Mouse (Mus musculus): ENCODE measurements around the gene Mbl2. TPM values are rescaled to one million over a fixed set of nuclear protein-coding genes. Genes with fewer than 3 reads are reported as not detected.
"Not testable (repeated sequence)": the region's sequence is repeated elsewhere in the genome, so short reads cannot be mapped to it uniquely, and the experiment has no call there.

The Mbl2 gene
- polyA plus RNA-seq (2015; fragmentation: Nextera tagmentation; extraction: Ambion mirVana) = 4.2 and 6.7 TPM in 2 replicates

- H3K36me3 ChIP-seq (ENCODE audit: control insufficient read depth, insufficient read depth) = no peaks in the 10 kb centered on the region
- no peak within 1 kb of the TSS for H3K9ac ChIP-seq (ENCODE audit: low read depth, low read length)
- H3K4me2 ChIP-seq (ENCODE audit: low read depth, low read length) = no peak within 1 kb of the TSS
- 55% methylated on average over 3 of the region's 3 CpGs for WGBS (ENCODE audit: insufficient replicate concordance)
- no peak within 1 kb of the TSS for H3K27ac ChIP-seq (ENCODE audit: low read length)
- ATAC-seq (ENCODE audit: low read depth) = no peak
- no peaks in the 10 kb centered on the region; the same call in 1 of the 2 replicates for H3K4me1 ChIP-seq (ENCODE audit: control insufficient read depth, low read depth, low read length)
- H3K9me3 ChIP-seq (replicated peaks; ENCODE audit: control insufficient read depth, low read length) = no peaks in the 10 kb centered on the region
- no peaks in the 10 kb centered on the region for H3K27me3 ChIP-seq (ENCODE audit: control insufficient read depth, insufficient read depth, low read depth, low read length)
- no peak within 1 kb of the TSS for H3K4me3 ChIP-seq (ENCODE audit: low read depth, low read length)
Observed at GRCm38 (mm10) chr19:30232691-30233090, at the start of gene Mbl2. Mbl2 (plus strand) TSS chr19:30232942.

- no peaks in the 10 kb centered on the region for H3K36me3 ChIP-seq (ENCODE audit: control insufficient read depth, insufficient read depth)
- no peak overlapping the region for H3K4me3 ChIP-seq (ENCODE audit: low read depth, low read length)
- H3K9ac ChIP-seq (ENCODE audit: low read depth, low read length) = no peak overlapping the region
- no peaks in the 10 kb centered on the region for H3K4me1 ChIP-seq (ENCODE audit: control insufficient read depth, low read depth, low read length)
- no peak overlapping the region for H3K27ac ChIP-seq (ENCODE audit: low read length)
- no peak for ATAC-seq (ENCODE audit: low read depth)
- 62% methylated on average over 2 of the region's 2 CpGs for WGBS (ENCODE audit: insufficient replicate concordance)
- H3K27me3 ChIP-seq (ENCODE audit: control insufficient read depth, insufficient read depth, low read depth, low read length) = no peaks in the 10 kb centered on the region
- no peak overlapping the region for H3K4me2 ChIP-seq (ENCODE audit: low read depth, low read length)
- no peaks in the 10 kb centered on the region for H3K9me3 ChIP-seq (replicated peaks; ENCODE audit: control insufficient read depth, low read length)
Observed at GRCm38 (mm10) chr19:30185536-30185935, 47.2 kb upstream of the Mbl2 start.

- H3K27ac ChIP-seq (ENCODE audit: low read length) = no peak overlapping the region
- H3K27me3 ChIP-seq (ENCODE audit: control insufficient read depth, insufficient read depth, low read depth, low read length) = no peaks in the 10 kb centered on the region
- ATAC-seq (ENCODE audit: low read depth) = peak; percentile 48; the same call in 1 of the 2 replicates
- H3K9me3 ChIP-seq (replicated peaks; ENCODE audit: control insufficient read depth, low read length) = no peaks in the 10 kb centered on the region
- H3K9ac ChIP-seq (ENCODE audit: low read depth, low read length) = no peak overlapping the region
- no peak overlapping the region for H3K4me2 ChIP-seq (ENCODE audit: low read depth, low read length)
- no peaks in the 10 kb centered on the region for H3K36me3 ChIP-seq (ENCODE audit: control insufficient read depth, insufficient read depth)
- 41% methylated on average over 2 of the region's 2 CpGs for WGBS (ENCODE audit: insufficient replicate concordance)
- H3K4me3 ChIP-seq (ENCODE audit: low read depth, low read length) = no peak overlapping the region
- no peaks in the 10 kb centered on the region for H3K4me1 ChIP-seq (ENCODE audit: control insufficient read depth, low read depth, low read length)
Observed at GRCm38 (mm10) chr19:30187232-30187631, 45.5 kb upstream of the Mbl2 start.

GRCm38 (mm10) chr19:30194999-30195398 lies 37.7 kb upstream of the Mbl2 start:
- H3K4me2 ChIP-seq (ENCODE audit: low read depth, low read length) = no peak overlapping the region
- H3K9me3 ChIP-seq (replicated peaks; ENCODE audit: control insufficient read depth, low read length) = no peaks in the 10 kb centered on the region
- H3K27me3 ChIP-seq (ENCODE audit: control insufficient read depth, insufficient read depth, low read depth, low read length) = no peaks in the 10 kb centered on the region
- H3K4me3 ChIP-seq (ENCODE audit: low read depth, low read length) = no peak overlapping the region
- no peak overlapping the region for H3K9ac ChIP-seq (ENCODE audit: low read depth, low read length)
- WGBS (ENCODE audit: insufficient replicate concordance) = 43% methylated on average over 6 of the region's 6 CpGs
- H3K36me3 ChIP-seq (ENCODE audit: control insufficient read depth, insufficient read depth) = no peaks in the 10 kb centered on the region
- peak overlapping the region; percentile 57 for H3K27ac ChIP-seq (ENCODE audit: low read length)
- no peaks in the 10 kb centered on the region; the same call in 1 of the 2 replicates for H3K4me1 ChIP-seq (ENCODE audit: control insufficient read depth, low read depth, low read length)
- peak; percentile 92 for ATAC-seq (ENCODE audit: low read depth)

- H3K9ac ChIP-seq (ENCODE audit: low read depth, low read length) = no peak overlapping the region
- no peak overlapping the region for H3K4me2 ChIP-seq (ENCODE audit: low read depth, low read length)
- no peaks in the 10 kb centered on the region for H3K36me3 ChIP-seq (ENCODE audit: control insufficient read depth, insufficient read depth)
- no peak overlapping the region for H3K4me3 ChIP-seq (ENCODE audit: low read depth, low read length)
- H3K27ac ChIP-seq (ENCODE audit: low read length) = peak overlapping the region; percentile 54; the same call in 1 of the 2 replicates
- 53% methylated on average over 7 of the region's 7 CpGs for WGBS (ENCODE audit: insufficient replicate concordance)
- H3K4me1 ChIP-seq (ENCODE audit: control insufficient read depth, low read depth, low read length) = no peaks in the 10 kb centered on the region
- no peaks in the 10 kb centered on the region for H3K9me3 ChIP-seq (replicated peaks; ENCODE audit: control insufficient read depth, low read length)
- H3K27me3 ChIP-seq (ENCODE audit: control insufficient read depth, insufficient read depth, low read depth, low read length) = no peaks in the 10 kb centered on the region
- peak; percentile 85 for ATAC-seq (ENCODE audit: low read depth)
Observed at GRCm38 (mm10) chr19:30202177-30202576, 30.6 kb upstream of the Mbl2 start.

- Histone ChIP-seq H3K27me3 (ENCODE audit: control insufficient read depth, insufficient read depth, low read depth, low read length) (no peaks in the 10 kb centered on the region), H3K9me3 (replicated peaks; ENCODE audit: control insufficient read depth, low read length) (no peaks in the 10 kb centered on the region), H3K9ac (ENCODE audit: low read depth, low read length) (no peak overlapping the region), H3K4me2 (ENCODE audit: low read depth, low read length) (no peak overlapping the region), H3K27ac (ENCODE audit: low read length) (no peak overlapping the region), H3K4me3 (ENCODE audit: low read depth, low read length) (no peak overlapping the region), H3K4me1 (ENCODE audit: control insufficient read depth, low read depth, low read length) (no peaks in the 10 kb centered on the region), H3K36me3 (ENCODE audit: control insufficient read depth, insufficient read depth) (no peaks in the 10 kb centered on the region)
- ATAC-seq (ENCODE audit: low read depth) = no peak
- 15% methylated on average over 12 of the region's 12 CpGs for WGBS (ENCODE audit: insufficient replicate concordance)
Observed at GRCm38 (mm10) chr19:30205159-30205816, 27.5 kb upstream of the Mbl2 start.

GRCm38 (mm10) chr19:30205874-30206273 lies 26.9 kb upstream of the Mbl2 start:
- Histone ChIP-seq H3K36me3 (ENCODE audit: control insufficient read depth, insufficient read depth) (no peaks in the 10 kb centered on the region), H3K4me3 (ENCODE audit: low read depth, low read length) (no peak overlapping the region), H3K27ac (ENCODE audit: low read length) (no peak overlapping the region), H3K4me2 (ENCODE audit: low read depth, low read length) (no peak overlapping the region), H3K27me3 (ENCODE audit: control insufficient read depth, insufficient read depth, low read depth, low read length) (no peaks in the 10 kb centered on the region), H3K4me1 (ENCODE audit: control insufficient read depth, low read depth, low read length) (no peaks in the 10 kb centered on the region), H3K9ac (ENCODE audit: low read depth, low read length) (no peak overlapping the region), H3K9me3 (replicated peaks; ENCODE audit: control insufficient read depth, low read length) (no peaks in the 10 kb centered on the region)
- ATAC-seq (ENCODE audit: low read depth) = no peak
- WGBS (ENCODE audit: insufficient replicate concordance) = 59% methylated on average over 4 of the region's 4 CpGs

GRCm38 (mm10) chr19:30206981-30207380 lies 25.8 kb upstream of the Mbl2 start:
- H3K9me3 ChIP-seq (replicated peaks; ENCODE audit: control insufficient read depth, low read length) = no peaks in the 10 kb centered on the region

GRCm38 (mm10) chr19:30209006-30209405 lies 23.7 kb upstream of the Mbl2 start:
- H3K36me3 ChIP-seq (ENCODE audit: control insufficient read depth, insufficient read depth); H3K27ac ChIP-seq (ENCODE audit: low read length); ATAC-seq (ENCODE audit: low read depth); H3K9ac ChIP-seq (ENCODE audit: low read depth, low read length); H3K4me1 ChIP-seq (ENCODE audit: control insufficient read depth, low read depth, low read length); H3K27me3 ChIP-seq (ENCODE audit: control insufficient read depth, insufficient read depth, low read depth, low read length); H3K4me2 ChIP-seq (ENCODE audit: low read depth, low read length); H3K4me3 ChIP-seq (ENCODE audit: low read depth, low read length); H3K9me3 ChIP-seq (replicated peaks; ENCODE audit: control insufficient read depth, low read length): not testable (repeated sequence)
- 63% methylated on average over 8 of the region's 8 CpGs for WGBS (ENCODE audit: insufficient replicate concordance)

More at GRCm38 (mm10) chr19:30206981-30207380, 25.8 kb upstream of the Mbl2 start:
- no peaks in the 10 kb centered on the region for H3K4me1 ChIP-seq (ENCODE audit: control insufficient read depth, low read depth, low read length)
- H3K9ac ChIP-seq (ENCODE audit: low read depth, low read length) = no peak overlapping the region
- H3K4me3 ChIP-seq (ENCODE audit: low read depth, low read length) = no peak overlapping the region
- no peak for ATAC-seq (ENCODE audit: low read depth)
- H3K27me3 ChIP-seq (ENCODE audit: control insufficient read depth, insufficient read depth, low read depth, low read length) = no peaks in the 10 kb centered on the region
- H3K4me2 ChIP-seq (ENCODE audit: low read depth, low read length) = no peak overlapping the region
- H3K27ac ChIP-seq (ENCODE audit: low read length) = no peak overlapping the region
- H3K36me3 ChIP-seq (ENCODE audit: control insufficient read depth, insufficient read depth) = no peaks in the 10 kb centered on the region
- 63% methylated on average over 1 of the region's 1 CpGs for WGBS (ENCODE audit: insufficient replicate concordance)
